Mouse (Mus musculus): ENCODE data around the gene Trim67. TPM values are rescaled to one million over a fixed set of nuclear protein-coding genes. Genes with fewer than 3 reads are reported as not detected.

The Trim67 gene
- total and polyA plus RNA-seq, 3 experiments = 0.05 TPM; not detected in 2

- TF ChIP-seq CTCF (IDR thresholded peaks at IDR 0.05; ENCODE audit: low read depth, low read length) (no peak), GATA1 (IDR thresholded peaks at IDR 0.05; ENCODE audit: borderline replicate concordance, low read length) (no peak), GATA2 (IDR thresholded peaks at IDR 0.05; ENCODE audit: borderline replicate concordance, low read depth, low read length) (no peak), TAL1 (conservative IDR thresholded peaks at IDR 0.05; ENCODE audit: low read depth, low read length) (no peak), POLR2AphosphoS5 (IDR thresholded peaks at IDR 0.05; ENCODE audit: insufficient replicate concordance, low read depth, low read length) (no peak)
- DNase-seq (ENCODE audit: low spot score) = no peak
- Histone ChIP-seq H3K27me3 (ENCODE audit: insufficient read depth, low read length) (no peaks in the 10 kb centered on the region; the same call in 1 of the 2 replicates), H3K36me3 (replicated peaks) (no peaks in the 10 kb centered on the region), H3K4me1 (ENCODE audit: insufficient read depth, low read depth, low read length) (no peaks in the 10 kb centered on the region), H3K9me3 (replicated peaks) (peaks cover 36% of the 10 kb centered on the region), H3K4me3 (ENCODE audit: low read depth, low read length) (no peak overlapping the region)
- ATAC-seq (ENCODE audit: extremely low read depth, insufficient number of reproducible peaks, low FRiP score, poor library complexity, severe bottlenecking) = no peak
Measured at GRCm38 (mm10) chr8:124795781-124796488, 3.0 kb downstream of the Trim67 start.

- TF ChIP-seq GATA2 (IDR thresholded peaks at IDR 0.05; ENCODE audit: borderline replicate concordance, low read depth, low read length) (no peak), CTCF (IDR thresholded peaks at IDR 0.05; ENCODE audit: low read depth, low read length) (no peak), GATA1 (IDR thresholded peaks at IDR 0.05; ENCODE audit: borderline replicate concordance, low read length) (no peak), TAL1 (conservative IDR thresholded peaks at IDR 0.05; ENCODE audit: low read depth, low read length) (no peak), POLR2AphosphoS5 (IDR thresholded peaks at IDR 0.05; ENCODE audit: insufficient replicate concordance, low read depth, low read length) (no peak)
- DNase-seq (ENCODE audit: low spot score) (no peak), ATAC-seq (ENCODE audit: extremely low read depth, insufficient number of reproducible peaks, low FRiP score, poor library complexity, severe bottlenecking) (no peak)
- Histone ChIP-seq H3K9me3 (replicated peaks) (no peaks in the 10 kb centered on the region), H3K36me3 (replicated peaks) (no peaks in the 10 kb centered on the region), H3K4me3 (ENCODE audit: low read depth, low read length) (no peak overlapping the region), H3K4me1 (ENCODE audit: insufficient read depth, low read depth, low read length) (no peaks in the 10 kb centered on the region), H3K27me3 (ENCODE audit: insufficient read depth, low read length) (no peaks in the 10 kb centered on the region)
Measured at GRCm38 (mm10) chr8:124800542-124800941, 7.7 kb downstream of the Trim67 start.

- no peaks in the 10 kb centered on the region for H3K36me3 ChIP-seq (replicated peaks)
- ATAC-seq (ENCODE audit: extremely low read depth, insufficient number of reproducible peaks, low FRiP score, poor library complexity, severe bottlenecking) = no peak
- TF ChIP-seq TAL1 (conservative IDR thresholded peaks at IDR 0.05; ENCODE audit: low read depth, low read length) (no peak), CTCF (IDR thresholded peaks at IDR 0.05; ENCODE audit: low read depth, low read length) (no peak), GATA2 (IDR thresholded peaks at IDR 0.05; ENCODE audit: borderline replicate concordance, low read depth, low read length) (no peak), POLR2AphosphoS5 (IDR thresholded peaks at IDR 0.05; ENCODE audit: insufficient replicate concordance, low read depth, low read length) (no peak), GATA1 (IDR thresholded peaks at IDR 0.05; ENCODE audit: borderline replicate concordance, low read length) (no peak)
- no peaks in the 10 kb centered on the region for H3K4me1 ChIP-seq (ENCODE audit: insufficient read depth, low read depth, low read length)
- no peaks in the 10 kb centered on the region for H3K27me3 ChIP-seq (ENCODE audit: insufficient read depth, low read length)
- no peak for DNase-seq (ENCODE audit: low spot score)
- no peaks in the 10 kb centered on the region for H3K9me3 ChIP-seq (replicated peaks)
- no peak overlapping the region for H3K4me3 ChIP-seq (ENCODE audit: low read depth, low read length)
Measured at GRCm38 (mm10) chr8:124803824-124804702, 11.2 kb downstream of the Trim67 start.

- Histone ChIP-seq H3K27me3 (ENCODE audit: insufficient read depth, low read length) (no peaks in the 10 kb centered on the region), H3K4me1 (ENCODE audit: insufficient read depth, low read depth, low read length) (no peaks in the 10 kb centered on the region), H3K4me3 (ENCODE audit: low read depth, low read length) (no peak overlapping the region), H3K36me3 (replicated peaks) (no peaks in the 10 kb centered on the region), H3K9me3 (replicated peaks) (no peaks in the 10 kb centered on the region)
- DNase-seq (ENCODE audit: low spot score) (no peak), ATAC-seq (ENCODE audit: extremely low read depth, insufficient number of reproducible peaks, low FRiP score, poor library complexity, severe bottlenecking) (no peak)
- no peak for TF ChIP-seq TAL1 (conservative IDR thresholded peaks at IDR 0.05; ENCODE audit: low read depth, low read length)
- no peak for TF ChIP-seq GATA2 (IDR thresholded peaks at IDR 0.05; ENCODE audit: borderline replicate concordance, low read depth, low read length)
- no peak for TF ChIP-seq GATA1 (IDR thresholded peaks at IDR 0.05; ENCODE audit: borderline replicate concordance, low read length)
- no peak for TF ChIP-seq CTCF (IDR thresholded peaks at IDR 0.05; ENCODE audit: low read depth, low read length)
- no peak for TF ChIP-seq POLR2AphosphoS5 (IDR thresholded peaks at IDR 0.05; ENCODE audit: insufficient replicate concordance, low read depth, low read length)
Measured at GRCm38 (mm10) chr8:124805990-124806389, 13.1 kb downstream of the Trim67 start.

- no peak for DNase-seq (ENCODE audit: low spot score)
- Histone ChIP-seq H3K4me3 (ENCODE audit: low read depth, low read length) (no peak overlapping the region), H3K36me3 (replicated peaks) (no peaks in the 10 kb centered on the region), H3K4me1 (ENCODE audit: insufficient read depth, low read depth, low read length) (no peaks in the 10 kb centered on the region), H3K9me3 (replicated peaks) (no peaks in the 10 kb centered on the region), H3K27me3 (ENCODE audit: insufficient read depth, low read length) (no peaks in the 10 kb centered on the region)
- no peak for TF ChIP-seq GATA2 (IDR thresholded peaks at IDR 0.05; ENCODE audit: borderline replicate concordance, low read depth, low read length)
- TF ChIP-seq GATA1 (IDR thresholded peaks at IDR 0.05; ENCODE audit: borderline replicate concordance, low read length) = no peak
- no peak for TF ChIP-seq POLR2AphosphoS5 (IDR thresholded peaks at IDR 0.05; ENCODE audit: insufficient replicate concordance, low read depth, low read length)
- TF ChIP-seq CTCF (IDR thresholded peaks at IDR 0.05; ENCODE audit: low read depth, low read length) = no peak
- no peak for TF ChIP-seq TAL1 (conservative IDR thresholded peaks at IDR 0.05; ENCODE audit: low read depth, low read length)
- ATAC-seq (ENCODE audit: extremely low read depth, insufficient number of reproducible peaks, low FRiP score, poor library complexity, severe bottlenecking) = no peak
Measured at GRCm38 (mm10) chr8:124809419-124809818, 16.5 kb downstream of the Trim67 start.

GRCm38 (mm10) chr8:124810056-124810610 is 17.2 kb downstream of the Trim67 start:
- TF ChIP-seq TAL1 (conservative IDR thresholded peaks at IDR 0.05; ENCODE audit: low read depth, low read length) (no peak), POLR2AphosphoS5 (IDR thresholded peaks at IDR 0.05; ENCODE audit: insufficient replicate concordance, low read depth, low read length) (no peak), GATA1 (IDR thresholded peaks at IDR 0.05; ENCODE audit: borderline replicate concordance, low read length) (no peak), CTCF (IDR thresholded peaks at IDR 0.05; ENCODE audit: low read depth, low read length) (no peak), GATA2 (IDR thresholded peaks at IDR 0.05; ENCODE audit: borderline replicate concordance, low read depth, low read length) (no peak)
- no peaks in the 10 kb centered on the region for H3K4me1 ChIP-seq (ENCODE audit: insufficient read depth, low read depth, low read length)
- DNase-seq (ENCODE audit: low spot score) (no peak), ATAC-seq (ENCODE audit: extremely low read depth, insufficient number of reproducible peaks, low FRiP score, poor library complexity, severe bottlenecking) (no peak)
- H3K4me3 ChIP-seq (ENCODE audit: low read depth, low read length) = no peak overlapping the region
- no peaks in the 10 kb centered on the region for H3K27me3 ChIP-seq (ENCODE audit: insufficient read depth, low read length)
- H3K36me3 ChIP-seq (replicated peaks) = no peaks in the 10 kb centered on the region
- H3K9me3 ChIP-seq (replicated peaks) = no peaks in the 10 kb centered on the region

Measured in G1E (cell line).